Mouse (Mus musculus) heart, adult 2 months (tissue): ENCODE measurements around the gene Zfp423. TPM values are rescaled to one million over a fixed set of nuclear protein-coding genes. Genes with fewer than 3 reads are reported as not detected.

ENCODE experiments used
- DNase-seq, 2 experiments: peaks; one replicate each; pipeline ENCODE4 v3.0.0; 2021
- H3K27ac ChIP-seq: fragments of 200-600 bp; 2 replicates; pipeline ENCODE4 v1.8.1; 2022
- H3K27me3 ChIP-seq: fragments of 200-500 bp; 2 replicates; pipeline ENCODE4 v1.6.1; 2012; ENCODE audit warnings: mild to moderate bottlenecking, low read length, inconsistent platforms, mixed read lengths; ENCODE audit not compliant: control insufficient read depth, insufficient read depth
- H3K36me3 ChIP-seq: fragments of 200-500 bp; 2 replicates; pipeline ENCODE4 v1.6.1; 2012; ENCODE audit warnings: low read length, inconsistent platforms; ENCODE audit not compliant: control insufficient read depth, insufficient read depth
- H3K4me1 ChIP-seq: fragments of 200-500 bp; 2 replicates; pipeline ENCODE4 v1.6.1; 2011; ENCODE audit warnings: low read length; ENCODE audit not compliant: control insufficient read depth, insufficient read depth
- H3K4me3 ChIP-seq: fragments of 200-600 bp; 2 replicates; pipeline ENCODE4 v1.8.1; 2022
- H3K79me2 ChIP-seq: fragments of 200-500 bp; replicated peaks from 2 replicates; pipeline ENCODE4 v1.6.1; 2012; ENCODE audit warnings: mild to moderate bottlenecking, inconsistent platforms, low read length, moderate library complexity, mixed read lengths; ENCODE audit not compliant: control insufficient read depth, insufficient read depth
- H3K9ac ChIP-seq: fragments of 200-500 bp; 2 replicates; pipeline ENCODE4 v1.6.1; 2012; ENCODE audit warnings: low read depth, mild to moderate bottlenecking, control low read depth, inconsistent platforms, low read length, mixed read lengths
- CTCF ChIP-seq: fragments of 200-600 bp; IDR thresholded peaks from 2 replicates; pipeline ENCODE4 v1.8.1; 2022; ENCODE audit warnings: antibody characterized with exemption, mild to moderate bottlenecking, moderate library complexity
- EP300 ChIP-seq: fragments of 200-500 bp; IDR thresholded peaks from 2 replicates; pipeline ENCODE4 v1.6.1; 2011; ENCODE audit warnings: low read depth, low read length, control low read depth; ENCODE audit not compliant: insufficient read depth
- POLR2A ChIP-seq: fragments of 200-500 bp; IDR thresholded peaks from 2 replicates; pipeline ENCODE4 v1.6.1; 2011; ENCODE audit warnings: mild to moderate bottlenecking, low read depth, low read length, control low read depth; ENCODE audit not compliant: insufficient read depth
- WGBS: fragments of 180-500 bp; shearing (Covaris S2); methylation state at CpG from one replicate; pipeline ENCODE4 v1.1.7; 2018; 5-methylcytosine and 5-hydroxymethylcytosine counted together
- intact Hi-C: fragments of 180-260 bp; cut with DNase I; formaldehyde crosslinking; loops from one replicate; pipeline ENCODE4 v1.15.1; 2025
- polyA plus RNA-seq: library from polyadenylated mRNA; depleted of rRNA; stranded (reverse); fragments of >200 nt; gene quantifications from 2 replicates; pipeline ENCODE4 v1.2.3, GENCODE M21; 2012
- total RNA-seq, 2 experiments: library from RNA; stranded (reverse); gene quantifications; 2 replicates each; pipeline ENCODE4 v1.2.3; 2021

The Zfp423 gene
- total and polyA plus RNA-seq, 3 experiments, result 4.3 to 5.3 (median 4.8) TPM

GRCm38 (mm10) chr8:87823172-87823571 lies 136.2 kb downstream of the Zfp423 start:
- no peak overlapping the region for H3K4me3 ChIP-seq
- no peak overlapping the region for H3K27ac ChIP-seq
- TF ChIP-seq POLR2A (no peak), CTCF (no peak), EP300 (no peak)
- H3K79me2 ChIP-seq, result no peaks in the 10 kb centered on the region
- WGBS, result 40% methylated on average over 7 of the region's 7 CpGs
- H3K4me1 ChIP-seq, result peaks cover 1% of the 10 kb centered on the region
- no peaks in the 10 kb centered on the region for H3K36me3 ChIP-seq
- H3K27me3 ChIP-seq, result no peaks in the 10 kb centered on the region
- no peak overlapping the region for H3K9ac ChIP-seq
- intact Hi-C loops, result no loop called here
- no peak for DNase-seq

- H3K9ac ChIP-seq, result no peak overlapping the region
- WGBS, result 42% methylated on average over 12 of the region's 12 CpGs
- H3K4me1 ChIP-seq, result peaks cover 1% of the 10 kb centered on the region
Measured at GRCm38 (mm10) chr8:87822690-87823089, 136.7 kb downstream of the Zfp423 start.

GRCm38 (mm10) chr8:87822175-87822574 lies 137.2 kb downstream of the Zfp423 start:
- no peak overlapping the region for H3K27ac ChIP-seq
- no peaks in the 10 kb centered on the region for H3K36me3 ChIP-seq
- H3K9ac ChIP-seq, result no peak overlapping the region
- no peaks in the 10 kb centered on the region for H3K79me2 ChIP-seq
- no peak overlapping the region for H3K4me3 ChIP-seq
- WGBS, result 42% methylated on average over 11 of the region's 11 CpGs
- intact Hi-C loops, result no loop called here
- no peak for DNase-seq
- H3K27me3 ChIP-seq, result no peaks in the 10 kb centered on the region
- peaks cover 1% of the 10 kb centered on the region for H3K4me1 ChIP-seq
- TF ChIP-seq POLR2A, result no peak
- no peak for TF ChIP-seq CTCF

More at GRCm38 (mm10) chr8:87822690-87823089, 136.7 kb downstream of the Zfp423 start:
- Histone ChIP-seq H3K27me3 (no peaks in the 10 kb centered on the region), H3K36me3 (no peaks in the 10 kb centered on the region), H3K79me2 (no peaks in the 10 kb centered on the region), H3K4me3 (no peak overlapping the region), H3K27ac (no peak overlapping the region)
- no peak for TF ChIP-seq CTCF
- no peak for TF ChIP-seq POLR2A
- no peak for TF ChIP-seq EP300
- intact Hi-C loops, result no loop called here
- DNase-seq, result no peak

GRCm38 (mm10) chr8:87821655-87822054 lies 137.7 kb downstream of the Zfp423 start:
- intact Hi-C loops, result no loop called here
- H3K27ac ChIP-seq, result no peak overlapping the region
- H3K27me3 ChIP-seq, result no peaks in the 10 kb centered on the region
- no peak overlapping the region for H3K9ac ChIP-seq
- no peak for DNase-seq
- no peak for TF ChIP-seq POLR2A
- TF ChIP-seq CTCF, result no peak
- TF ChIP-seq EP300, result no peak
- H3K79me2 ChIP-seq, result no peaks in the 10 kb centered on the region
- no peak overlapping the region for H3K4me3 ChIP-seq
- no peaks in the 10 kb centered on the region for H3K36me3 ChIP-seq
- WGBS, result 85% methylated on average over 2 of the region's 2 CpGs
- H3K4me1 ChIP-seq, result peaks cover 1% of the 10 kb centered on the region

DNA sequence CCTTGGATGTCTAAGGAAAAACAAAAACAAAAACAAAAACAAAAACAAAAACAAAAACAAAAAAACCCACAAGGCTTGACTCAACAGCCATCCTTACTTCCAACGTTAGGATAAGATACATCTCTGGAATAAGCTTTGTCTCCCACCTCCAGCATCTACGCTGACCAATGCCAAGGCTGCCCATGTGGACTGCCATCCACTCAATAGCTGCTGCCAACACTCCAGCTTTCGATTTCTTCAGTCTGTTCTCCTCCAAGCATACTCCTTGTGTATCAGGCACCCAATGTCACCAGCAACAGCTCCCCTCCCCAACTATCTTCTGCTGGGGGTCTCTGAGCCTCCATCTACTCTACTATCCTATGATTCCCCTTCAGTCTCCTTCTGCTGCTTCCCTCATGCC lies 140.1 kb downstream of the Zfp423 start:
- no peaks in the 10 kb centered on the region for H3K36me3 ChIP-seq
- no peak overlapping the region for H3K9ac ChIP-seq
- DNase-seq, result no peak
- no peaks in the 10 kb centered on the region for H3K27me3 ChIP-seq
- peaks cover 1% of the 10 kb centered on the region for H3K4me1 ChIP-seq
- H3K79me2 ChIP-seq, result no peaks in the 10 kb centered on the region
- no peak overlapping the region for H3K4me3 ChIP-seq
- H3K27ac ChIP-seq, result no peak overlapping the region
- intact Hi-C loops, result no loop called here
- WGBS, result 92% methylated on average over 3 of the region's 3 CpGs
- TF ChIP-seq CTCF (no peak), POLR2A (no peak), EP300 (no peak)

GRCm38 (mm10) chr8:87818506-87818905 lies 140.9 kb downstream of the Zfp423 start:
- Histone ChIP-seq H3K9ac (no peak overlapping the region), H3K27ac (no peak overlapping the region), H3K79me2 (no peaks in the 10 kb centered on the region), H3K27me3 (no peaks in the 10 kb centered on the region), H3K36me3 (no peaks in the 10 kb centered on the region), H3K4me3 (no peak overlapping the region), H3K4me1 (peaks cover 1% of the 10 kb centered on the region)
- no peak for DNase-seq
- intact Hi-C loops, result no loop called here
- WGBS, result 94% methylated on average over 7 of the region's 7 CpGs
- no peak for TF ChIP-seq EP300
- no peak for TF ChIP-seq CTCF
- TF ChIP-seq POLR2A, result no peak

- H3K27me3 ChIP-seq, result no peaks in the 10 kb centered on the region
- no peak for DNase-seq
- peaks cover 1% of the 10 kb centered on the region; the same call in 1 of the 2 replicates for H3K4me1 ChIP-seq
- no peaks in the 10 kb centered on the region for H3K79me2 ChIP-seq
- H3K4me3 ChIP-seq, result no peak overlapping the region
- intact Hi-C loops, result no loop called here
- TF ChIP-seq POLR2A (no peak), EP300 (no peak), CTCF (no peak)
- no peaks in the 10 kb centered on the region for H3K36me3 ChIP-seq
- no peak overlapping the region for H3K27ac ChIP-seq
- 52% methylated on average over 5 of the region's 5 CpGs for WGBS
- H3K9ac ChIP-seq, result no peak overlapping the region
Measured at GRCm38 (mm10) chr8:87816141-87816540, 143.3 kb downstream of the Zfp423 start.
